In the genomic region with DNA sequence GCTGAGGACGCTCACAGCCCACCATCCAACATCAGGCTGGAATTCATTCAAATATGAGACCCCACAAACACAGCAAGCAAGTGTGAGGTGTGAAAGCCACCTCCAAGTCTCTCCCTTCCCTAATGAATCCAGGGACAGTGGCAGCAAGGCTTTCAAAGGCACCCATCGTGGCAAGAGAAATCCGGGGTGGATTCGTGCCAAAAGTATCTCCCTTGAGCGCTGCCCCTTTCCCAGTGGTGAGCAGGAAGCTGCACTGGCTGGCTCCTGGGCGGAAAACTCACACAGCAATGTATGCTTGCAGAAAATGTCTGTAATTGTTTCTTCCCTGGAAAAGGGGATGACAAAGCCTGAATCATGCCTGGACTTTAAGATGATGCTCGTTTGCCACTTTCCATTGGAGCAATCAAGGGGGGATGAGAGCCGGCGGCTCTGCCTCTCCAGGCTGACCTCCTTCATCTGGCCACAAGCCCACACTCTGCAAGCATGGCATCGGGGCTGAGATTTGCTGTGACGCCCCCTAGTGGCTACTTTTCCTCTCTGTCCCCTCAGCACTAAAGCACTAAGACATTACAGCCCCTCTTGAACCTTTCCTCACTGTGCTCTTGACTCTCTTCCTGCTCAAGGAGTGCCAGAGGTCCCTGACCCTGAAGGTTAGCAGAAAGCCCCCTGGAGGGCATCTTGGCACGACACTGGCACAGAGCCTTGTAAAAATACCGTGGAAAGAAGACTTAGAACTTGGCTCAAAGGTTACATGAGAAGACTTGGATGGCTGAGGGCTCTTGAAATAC, we compare ENCODE assay signal across 12 mouse cellular contexts. TPM values are rescaled to one million over a fixed set of nuclear protein-coding genes. Genes with fewer than 3 reads are reported as not detected.
DNase-seq lines count a peak whose midpoint lies in the region; ATAC-seq and TF ChIP-seq lines count a peak whose summit lies in the region.
"Had no signal": no experiment of that assay in that cellular context is flagged by ENCODE, and none has a peak within 500 bp of the region (broad histone marks: within the 10 kb centered on the region; RNA-seq: fewer than 3 reads in every experiment).

No protein-coding gene starts in this region.

- no peaks in the 10 kb centered on the region for H3K9me3 ChIP-seq in kidney, embryonic 16.5 days (ENCODE audit: low read length)
- H3K9me3 ChIP-seq in ES-Bruce4 (replicated peaks; ENCODE audit: control insufficient read depth, insufficient read depth, low read length, poor library complexity, severe bottlenecking): no peaks in the 10 kb centered on the region
- H3K9me3 ChIP-seq: limb, embryonic 10.5 days had no signal

- no peak overlapping the region for H3K4me2 ChIP-seq in kidney, embryonic 16.5 days (replicated peaks; ENCODE audit: low read depth, low read length)

- H3K9ac ChIP-seq in kidney, embryonic 16.5 days (replicated peaks; ENCODE audit: low read length): no peak overlapping the region
- H3K9ac ChIP-seq in ES-Bruce4 (ENCODE audit: low read depth, poor library complexity, severe bottlenecking): no peak overlapping the region

- 41% methylated on average over 13 of the region's 13 CpGs for WGBS in kidney, adult 2 months
- 63% methylated on average over 13 of the region's 13 CpGs for WGBS in kidney, embryonic 16.5 days

- no peak for ATAC-seq in kidney, embryonic 16.5 days (ENCODE audit: low FRiP score, low TSS enrichment)

- H3K4me3 ChIP-seq in kidney, adult 2 months (ENCODE audit: insufficient read depth, low read depth, low read length): no peak overlapping the region
- no peak overlapping the region for H3K4me3 ChIP-seq in kidney, embryonic 16.5 days (ENCODE audit: low read length)
- no peak overlapping the region for H3K4me3 ChIP-seq in ES-Bruce4 (ENCODE audit: low read depth, low read length)
- H3K4me3 ChIP-seq: limb, embryonic 10.5 days had no signal

- peaks cover 31% of the 10 kb centered on the region for H3K4me1 ChIP-seq in kidney, adult 2 months (ENCODE audit: control insufficient read depth, insufficient read depth, low read length)
- H3K4me1 ChIP-seq in kidney, embryonic 16.5 days (ENCODE audit: insufficient read depth, low read length): peaks cover 21% of the 10 kb centered on the region
- H3K4me1 ChIP-seq in ES-Bruce4 (ENCODE audit: control insufficient read depth, insufficient read depth, low read length): no peaks in the 10 kb centered on the region

- TF ChIP-seq CTCF in kidney, adult 2 months (conservative IDR thresholded peaks at IDR 0.05; ENCODE audit: insufficient read depth, insufficient read length, low read depth, low read length): peak; percentile 45
- peak; percentile 60 for TF ChIP-seq CTCF in ES-Bruce4 (IDR thresholded peaks at IDR 0.05; ENCODE audit: low read depth, low read length)

- peak; percentile 49 to 53 for DNase-seq in cerebellum, postnatal 10 days
- DNase-seq in cerebellum, adult 9-10 months: no peak
- DNase-seq in kidney, adult 2 months: peak; percentile 85
- DNase-seq in kidney, postnatal 10 days: peak; percentile 40
- no peak for DNase-seq in embryo, embryonic 10.5 days (ENCODE audit: low spot score)
- no peak for DNase-seq in natural killer cell, adult 2 months (ENCODE audit: low spot score in 2 of 2)
- DNase-seq: adrenal gland, adult 8-10 months; cerebellum, adult 9-11 months; right cerebral cortex, postnatal 4 days had no signal

- no peak for TF ChIP-seq POLR2A in kidney, adult 2 months (IDR thresholded peaks at IDR 0.05; ENCODE audit: low read depth, low read length)
- TF ChIP-seq POLR2A in ES-Bruce4 (IDR thresholded peaks at IDR 0.05; ENCODE audit: insufficient read depth, low read length): no peak

- H3K36me3 ChIP-seq in kidney, adult 2 months (ENCODE audit: control insufficient read depth, insufficient read depth, low read length): no peaks in the 10 kb centered on the region
- H3K36me3 ChIP-seq in kidney, embryonic 16.5 days (ENCODE audit: insufficient read depth, low read length): no peaks in the 10 kb centered on the region
- H3K36me3 ChIP-seq in ES-Bruce4 (ENCODE audit: control insufficient read depth, insufficient read depth, low read length, poor library complexity, severe bottlenecking): no peaks in the 10 kb centered on the region

- H3K27me3 ChIP-seq in kidney, adult 2 months (replicated peaks; ENCODE audit: control insufficient read depth, insufficient read depth, low read length): no peaks in the 10 kb centered on the region
- H3K27me3 ChIP-seq in kidney, embryonic 16.5 days (ENCODE audit: insufficient read depth, low read length): no peaks in the 10 kb centered on the region
- H3K27me3 ChIP-seq in ES-Bruce4 (ENCODE audit: control insufficient read depth, insufficient read depth, low read length, poor library complexity, severe bottlenecking): no peaks in the 10 kb centered on the region

- no peak for TF ChIP-seq EP300 in ES-Bruce4 (IDR thresholded peaks at IDR 0.05; ENCODE audit: insufficient read depth, low read depth, low read length)

- H3K27ac ChIP-seq in kidney, adult 2 months (ENCODE audit: insufficient read depth, low read depth, low read length): no peak overlapping the region
- no peak overlapping the region for H3K27ac ChIP-seq in kidney, embryonic 16.5 days (ENCODE audit: low read length)
- H3K27ac ChIP-seq in ES-Bruce4 (ENCODE audit: insufficient read depth, low read length): no peak overlapping the region

RNA-seq across cellular contexts. Expression of gene Rcan1, which starts 49.3 kb away (rescaled TPM):
- polyA plus RNA-seq in kidney, adult 2 months (2012; rRNA removed): 36.2 and 44.4 TPM in 2 replicates
- 33.4 and 33.9 TPM in 2 replicates for polyA plus RNA-seq in kidney, embryonic 16.5 days (2015; fragmentation: Nextera tagmentation; extraction: Ambion mirVana)
- polyA plus RNA-seq in ES-Bruce4 (2011; ENCODE audit: insufficient read depth, insufficient read length, low read depth, missing spikeins): 37.2 and 42.8 TPM in 2 replicates

Comparison
In these comparisons a context has a peak if more than half of its experiments do, and no peak if none do; other contexts are left out.
1. DNase-seq: peak in cerebellum, postnatal 10 days (2 of 2), kidney, adult 2 months (single experiment) and kidney, postnatal 10 days (single experiment); none in cerebellum, adult 9-10 months (single experiment), embryo, embryonic 10.5 days (single experiment) and natural killer cell, adult 2 months (0 of 2).